Mouse (Mus musculus) erythroblast, embryonic 14.5 days (primary cell): Measurements from ENCODE around the gene Flad1. TPM values are rescaled to one million over a fixed set of nuclear protein-coding genes. Genes with fewer than 3 reads are reported as not detected.

Experiments
- H3K27me3 ChIP-seq: 2 replicates; pipeline ENCODE4 v1.6.1; 2012; ENCODE audit warnings: inconsistent platforms; ENCODE audit not compliant: control insufficient read depth
- H3K36me3 ChIP-seq: 2 replicates; pipeline ENCODE4 v1.6.1; 2012; ENCODE audit warnings: mild to moderate bottlenecking, inconsistent platforms; ENCODE audit not compliant: control insufficient read depth
- H3K4me1 ChIP-seq: 2 replicates; pipeline ENCODE4 v1.6.1; 2012; ENCODE audit warnings: inconsistent platforms; ENCODE audit not compliant: control insufficient read depth
- H3K4me3 ChIP-seq: replicated peaks from 2 replicates; pipeline ENCODE3; 2012; ENCODE audit warnings: moderate library complexity, mild to moderate bottlenecking, inconsistent platforms
- H3K9me3 ChIP-seq: 2 replicates; pipeline ENCODE4 v1.6.1; 2012; ENCODE audit warnings: low read length, inconsistent platforms, mixed read lengths; ENCODE audit not compliant: control insufficient read depth
- GATA1 ChIP-seq: IDR thresholded peaks from 2 replicates; pipeline ENCODE4 v1.6.1; 2012; ENCODE audit warnings: low read length, inconsistent platforms, mixed read lengths
- TAL1 ChIP-seq: IDR thresholded peaks from 3 replicates; pipeline ENCODE4 v1.6.1; 2012; ENCODE audit warnings: low read length, inconsistent platforms, mixed read lengths
- polyA plus RNA-seq: library from polyadenylated mRNA; stranded (reverse); fragments of >175 nt; gene quantifications from 2 replicates; pipeline ENCODE4 v1.2.3, GENCODE M21; 2012

Gene Flad1
- polyA plus RNA-seq, 1 experiment: 1.3 TPM

DNA sequence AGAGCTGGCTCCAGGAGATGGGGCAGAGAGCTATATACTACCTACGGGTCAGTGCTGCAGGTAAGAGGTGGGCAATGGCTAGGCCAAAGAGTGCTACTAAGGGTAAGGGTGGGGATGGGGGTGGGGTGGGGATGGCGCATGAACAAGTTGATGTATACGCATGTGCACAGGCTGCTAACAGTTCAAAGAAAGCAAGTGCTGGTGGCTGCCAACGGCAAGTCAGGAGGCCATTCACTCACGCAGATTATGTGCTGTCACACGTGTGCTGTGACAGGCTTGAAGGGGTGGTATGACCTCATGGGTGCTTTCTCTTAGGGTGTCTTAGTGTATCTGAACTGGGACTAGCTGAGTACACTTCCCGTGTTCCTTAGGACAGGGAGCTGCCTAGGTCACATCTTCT lies 10.3 kb downstream of the Flad1 start:
- peaks cover 2% of the 10 kb centered on the region for H3K27me3 ChIP-seq
- TF ChIP-seq TAL1 (no peak), GATA1 (no peak)
- H3K4me3 ChIP-seq: no peak overlapping the region
- H3K9me3 ChIP-seq: no peaks in the 10 kb centered on the region
- H3K4me1 ChIP-seq: peaks cover 6% of the 10 kb centered on the region
- H3K36me3 ChIP-seq: peaks cover 45% of the 10 kb centered on the region

GRCm38 (mm10) chr3:89396654-89397005 lies 15.0 kb downstream of the Flad1 start:
- Histone ChIP-seq H3K4me1 (peaks cover 50% of the 10 kb centered on the region), H3K4me3 (peak overlapping the region; percentile 68)

DNA sequence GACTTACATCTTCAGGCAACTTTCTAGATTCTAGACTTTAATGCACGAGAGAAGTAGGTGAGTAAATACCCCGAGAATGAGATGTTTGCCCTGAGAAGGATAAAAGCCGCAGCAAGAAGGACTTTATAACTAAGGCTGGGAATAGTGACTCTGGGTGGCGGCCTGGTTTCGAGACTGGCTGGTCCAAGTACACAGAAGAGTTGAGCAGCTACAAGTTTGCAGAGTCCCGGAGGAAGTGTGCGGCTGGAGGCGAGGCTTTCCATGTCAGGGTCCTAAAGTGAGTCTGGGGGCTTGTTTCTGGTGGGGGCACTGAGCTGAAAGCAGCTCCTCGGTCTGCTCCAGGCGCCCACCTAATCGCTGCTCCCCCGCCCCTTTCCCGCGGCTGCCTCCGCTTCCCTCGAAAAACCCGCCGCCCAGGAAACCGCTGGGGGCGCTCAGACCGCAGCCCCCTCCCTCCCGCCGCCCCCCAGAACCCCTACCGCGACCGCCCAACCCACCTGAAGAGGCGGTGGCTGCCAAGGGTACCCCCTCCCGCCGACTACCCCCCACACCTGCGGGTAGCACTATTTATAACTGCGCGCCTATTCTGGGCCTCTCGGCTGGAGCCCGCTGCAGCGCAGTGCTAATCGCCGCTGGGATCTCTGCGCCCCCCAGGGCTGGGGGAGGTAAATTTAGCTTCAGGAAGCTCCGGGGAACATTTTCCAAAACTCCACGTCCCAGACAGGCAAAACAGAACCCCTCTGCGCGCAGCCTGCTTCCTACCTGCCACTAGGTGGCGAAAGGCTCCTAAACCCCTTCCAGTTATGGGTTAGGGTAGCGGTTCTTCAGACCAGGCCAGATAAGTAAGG lies 15.6 kb downstream of the Flad1 start:
- Histone ChIP-seq H3K27me3 (peaks cover 53% of the 10 kb centered on the region), H3K36me3 (peaks cover 2% of the 10 kb centered on the region; the same call in 1 of the 2 replicates), H3K4me3 (peak overlapping the region; percentile 68), H3K9me3 (peaks cover 2% of the 10 kb centered on the region; the same call in 1 of the 2 replicates), H3K4me1 (peaks cover 50% of the 10 kb centered on the region)
- TF ChIP-seq TAL1 (no peak), GATA1 (peak; percentile 57; the same call in 1 of the 2 replicates)

More at GRCm38 (mm10) chr3:89396654-89397005, 15.0 kb downstream of the Flad1 start:
- Histone ChIP-seq H3K9me3 (peaks cover 2% of the 10 kb centered on the region; the same call in 1 of the 2 replicates), H3K36me3 (peaks cover 5% of the 10 kb centered on the region), H3K27me3 (peaks cover 47% of the 10 kb centered on the region)
- no peak for TF ChIP-seq GATA1
- no peak for TF ChIP-seq TAL1

DNA sequence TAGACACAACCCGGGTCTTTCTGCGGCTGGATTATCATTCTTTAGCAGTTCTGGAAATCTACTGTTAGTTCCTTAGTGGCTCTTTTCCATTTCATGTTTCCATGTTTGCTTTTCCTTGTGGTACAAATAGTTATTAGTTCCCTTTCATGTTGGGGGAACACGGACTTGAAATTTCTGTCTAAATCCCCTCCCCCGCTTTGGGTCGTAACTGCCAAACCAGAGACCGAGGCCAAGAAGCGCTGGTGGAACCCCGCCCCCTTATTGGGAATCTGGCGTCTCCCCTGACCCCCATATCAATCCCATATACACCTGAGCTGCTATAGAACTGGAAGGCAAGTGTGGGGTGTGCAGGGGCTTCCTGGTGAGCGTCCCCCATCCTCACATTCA lies 16.3 kb downstream of the Flad1 start:
- H3K9me3 ChIP-seq: peaks cover 2% of the 10 kb centered on the region; the same call in 1 of the 2 replicates
- H3K4me1 ChIP-seq: peaks cover 54% of the 10 kb centered on the region
- peak overlapping the region; percentile 68 for H3K4me3 ChIP-seq
- peaks cover 57% of the 10 kb centered on the region for H3K27me3 ChIP-seq
- no peak for TF ChIP-seq TAL1
- no peak for TF ChIP-seq GATA1
- peaks cover 2% of the 10 kb centered on the region; the same call in 1 of the 2 replicates for H3K36me3 ChIP-seq

GRCm38 (mm10) chr3:89394894-89395256 lies 16.8 kb downstream of the Flad1 start:
- TF ChIP-seq TAL1: no peak
- TF ChIP-seq GATA1: no peak
- Histone ChIP-seq H3K4me3 (peak overlapping the region; percentile 68), H3K36me3 (peaks cover 1% of the 10 kb centered on the region; the same call in 1 of the 2 replicates), H3K9me3 (peaks cover 2% of the 10 kb centered on the region; the same call in 1 of the 2 replicates), H3K27me3 (peaks cover 63% of the 10 kb centered on the region), H3K4me1 (peaks cover 58% of the 10 kb centered on the region)

DNA sequence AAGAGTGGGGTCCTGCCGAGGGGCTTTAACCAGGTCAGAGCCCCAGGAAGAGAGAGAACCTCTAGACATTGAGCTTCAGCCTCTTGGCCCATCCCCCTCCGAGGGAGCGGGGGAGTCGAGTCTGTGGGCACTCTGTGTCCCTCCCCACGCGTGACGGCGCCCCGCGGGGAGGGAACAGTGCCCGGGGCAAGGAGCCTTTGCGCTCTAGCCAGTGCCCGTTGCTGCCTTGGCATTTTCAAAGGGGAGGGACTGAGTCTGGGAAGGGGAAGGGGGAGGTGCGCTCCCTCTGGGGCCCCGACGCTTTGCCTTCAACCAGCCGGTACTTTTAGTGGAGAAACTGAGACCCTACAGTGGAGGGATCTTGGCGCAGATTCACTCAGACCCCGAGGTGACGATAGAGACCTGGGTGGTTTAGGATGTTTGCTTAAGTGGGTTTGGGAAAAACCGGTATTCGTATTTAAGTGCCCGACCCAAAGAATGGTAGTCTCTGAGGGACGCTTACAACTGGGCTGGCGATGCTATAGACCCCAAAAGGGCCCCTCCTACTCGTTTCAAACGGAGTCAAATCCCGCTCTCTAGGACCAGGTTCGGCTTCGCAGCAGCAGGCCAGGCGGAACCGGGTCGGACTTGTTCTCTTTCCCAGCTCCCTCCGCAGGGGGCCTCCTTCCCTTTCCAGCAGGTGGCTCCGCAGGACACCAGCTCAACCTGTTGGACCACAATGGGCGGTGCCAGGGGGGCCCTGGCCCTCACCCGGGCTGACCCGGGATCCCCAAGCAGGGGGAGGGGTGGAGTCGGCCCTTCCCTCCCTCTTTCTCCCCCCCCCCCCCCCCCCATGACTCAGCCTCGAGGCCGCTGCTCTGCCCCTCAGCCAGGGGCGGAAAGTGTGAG lies 17.4 kb downstream of the Flad1 start, which contains the start of gene Zbtb7b:
Zbtb7b (minus strand) TSS at position 771 of the 888 bp plus-strand sequence.
- H3K4me1 ChIP-seq: peaks cover 58% of the 10 kb centered on the region
- peaks cover 63% of the 10 kb centered on the region for H3K27me3 ChIP-seq
- no peaks in the 10 kb centered on the region for H3K36me3 ChIP-seq
- TF ChIP-seq TAL1: no peak
- no peak for TF ChIP-seq GATA1
- H3K4me3 ChIP-seq: peak within 1 kb of the TSS; percentile 68
- H3K9me3 ChIP-seq: peaks cover 2% of the 10 kb centered on the region; the same call in 1 of the 2 replicates

- TF ChIP-seq GATA1: no peak
- no peak for TF ChIP-seq TAL1
- peaks cover 61% of the 10 kb centered on the region for H3K4me1 ChIP-seq
Measured at GRCm38 (mm10) chr3:89393605-89394004, 18.1 kb downstream of the Flad1 start.

GRCm38 (mm10) chr3:89392871-89393311 lies 18.8 kb downstream of the Flad1 start:
- peaks cover 2% of the 10 kb centered on the region; the same call in 1 of the 2 replicates for H3K9me3 ChIP-seq
- H3K4me1 ChIP-seq: peaks cover 68% of the 10 kb centered on the region
- H3K36me3 ChIP-seq: no peaks in the 10 kb centered on the region
- TF ChIP-seq GATA1: no peak
- TF ChIP-seq TAL1: no peak
- H3K4me3 ChIP-seq: peak overlapping the region; percentile 61
- H3K27me3 ChIP-seq: peaks cover 63% of the 10 kb centered on the region

More at GRCm38 (mm10) chr3:89393605-89394004, 18.1 kb downstream of the Flad1 start:
- H3K27me3 ChIP-seq: peaks cover 63% of the 10 kb centered on the region
- peaks cover 2% of the 10 kb centered on the region; the same call in 1 of the 2 replicates for H3K9me3 ChIP-seq
- H3K36me3 ChIP-seq: no peaks in the 10 kb centered on the region
- H3K4me3 ChIP-seq: peak overlapping the region; percentile 68
